In the genomic region with DNA sequence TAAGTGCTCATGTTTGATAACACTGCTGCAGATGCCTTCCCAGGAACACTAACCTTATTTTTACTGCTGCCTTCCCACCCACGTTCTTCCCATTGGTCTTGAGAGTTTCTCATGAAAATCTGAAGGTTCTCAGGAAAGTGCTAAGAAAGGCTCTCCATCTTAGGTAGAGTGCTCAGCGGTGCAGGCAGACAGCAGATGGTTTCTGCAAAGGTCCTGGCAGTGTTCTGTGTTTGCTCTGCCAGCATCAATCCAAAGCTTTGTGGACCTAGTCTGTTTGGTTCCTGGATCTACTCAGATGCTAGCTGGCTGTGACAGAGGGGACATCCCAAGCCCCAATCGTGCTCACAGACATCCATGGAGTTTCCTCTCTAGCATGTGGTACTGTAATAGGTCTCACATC, we compare ENCODE assay signal across 16 mouse cellular contexts.
DNase-seq lines count a peak whose midpoint lies in the region; ATAC-seq lines count a peak whose summit lies in the region.
"Had no signal": no experiment of that assay in that cellular context is flagged by ENCODE, and none has a peak within 500 bp of the region (broad histone marks: within the 10 kb centered on the region; RNA-seq: fewer than 3 reads in every experiment).

No protein-coding gene starts in this region.

- H3K9ac ChIP-seq in intestine, embryonic 15.5 days = no peak overlapping the region
- H3K9ac ChIP-seq in intestine, embryonic 16.5 days (ENCODE audit: low read depth, low read length) = no peak overlapping the region
- H3K9ac ChIP-seq: hindbrain, embryonic 13.5 days; limb, embryonic 13.5 days; liver, postnatal 0 days; midbrain, embryonic 12.5 days had no signal

- no peak overlapping the region for H3K4me3 ChIP-seq in intestine, embryonic 15.5 days (replicated peaks)
- H3K4me3 ChIP-seq in intestine, embryonic 16.5 days (ENCODE audit: low read length) = no peak overlapping the region
- H3K4me3 ChIP-seq: hindbrain, embryonic 13.5 days; limb, embryonic 13.5 days; midbrain, embryonic 12.5 days had no signal

- intact Hi-C loops in left cerebral cortex, postnatal 36 days (cut with DNase I) = no loop called here

- no peaks in the 10 kb centered on the region for H3K9me3 ChIP-seq in intestine, embryonic 15.5 days
- H3K9me3 ChIP-seq in intestine, embryonic 16.5 days (ENCODE audit: control insufficient read depth, low read length) = no peaks in the 10 kb centered on the region
- H3K9me3 ChIP-seq: hindbrain, embryonic 13.5 days; limb, embryonic 13.5 days; midbrain, embryonic 12.5 days had no signal

- 0 out of 2 replicates have a peak, but pooled peaks have one; percentile 34 for ATAC-seq in intestine, embryonic 15.5 days
- no peak for ATAC-seq in intestine, embryonic 16.5 days
- ATAC-seq: forebrain, embryonic 14.5 days; liver, postnatal 0 days had no signal

- 43% methylated on average over 3 of the region's 3 CpGs for WGBS in intestine, embryonic 15.5 days
- WGBS in intestine, embryonic 16.5 days = 56% methylated on average over 3 of the region's 3 CpGs

- no peak overlapping the region for H3K4me2 ChIP-seq in intestine, embryonic 15.5 days (replicated peaks)
- no peak overlapping the region for H3K4me2 ChIP-seq in intestine, embryonic 16.5 days (ENCODE audit: low read depth, low read length)
- H3K4me2 ChIP-seq: hindbrain, embryonic 13.5 days; limb, embryonic 13.5 days; midbrain, embryonic 12.5 days had no signal

- DNase-seq in cerebellum, adult 11 months = peak; percentile 17
- DNase-seq in cerebellum, adult 9-10 months = peak; percentile 47
- peak; percentile 21 to 38 for DNase-seq in left cerebral cortex, postnatal 36 days (ENCODE audit: low spot score in 2 of 2)
- DNase-seq in urinary bladder, adult 2 months (ENCODE audit: low spot score) = no peak
- DNase-seq in gastrocnemius, postnatal 4 days (ENCODE audit: low spot score in 2 of 2) = no peak
- DNase-seq: adrenal gland, postnatal 14 days; kidney, adult 8-10 months; liver, postnatal 0 days; lung, postnatal 36 days had no signal

- H3K4me1 ChIP-seq in intestine, embryonic 15.5 days (replicated peaks) = no peaks in the 10 kb centered on the region
- peaks cover 3% of the 10 kb centered on the region; the same call in 1 of the 2 replicates for H3K4me1 ChIP-seq in intestine, embryonic 16.5 days (ENCODE audit: control insufficient read depth, insufficient read depth, low read length)
- H3K4me1 ChIP-seq: hindbrain, embryonic 13.5 days; limb, embryonic 13.5 days; midbrain, embryonic 12.5 days had no signal

- no peaks in the 10 kb centered on the region for H3K36me3 ChIP-seq in intestine, embryonic 15.5 days
- H3K36me3 ChIP-seq in intestine, embryonic 16.5 days (ENCODE audit: control insufficient read depth, insufficient read depth, low read length) = no peaks in the 10 kb centered on the region
- H3K36me3 ChIP-seq: G1E; hindbrain, embryonic 13.5 days; limb, embryonic 13.5 days; midbrain, embryonic 12.5 days had no signal

- no peaks in the 10 kb centered on the region for H3K27me3 ChIP-seq in intestine, embryonic 15.5 days (replicated peaks)
- H3K27me3 ChIP-seq in intestine, embryonic 16.5 days (replicated peaks; ENCODE audit: control insufficient read depth, insufficient read depth, low read length) = no peaks in the 10 kb centered on the region
- H3K27me3 ChIP-seq: hindbrain, embryonic 13.5 days; limb, embryonic 13.5 days; midbrain, embryonic 12.5 days had no signal

- peak overlapping the region; percentile 56; the same call in 1 of the 2 replicates for H3K27ac ChIP-seq in intestine, embryonic 15.5 days
- H3K27ac ChIP-seq in intestine, embryonic 16.5 days (ENCODE audit: low read length) = no peak overlapping the region
- H3K27ac ChIP-seq: hindbrain, embryonic 13.5 days; limb, embryonic 13.5 days; midbrain, embryonic 12.5 days had no signal

Comparison
In these comparisons a context has a peak if more than half of its experiments do, and no peak if none do; other contexts are left out.
1. DNase-seq: peak in cerebellum, adult 11 months (single experiment), cerebellum, adult 9-10 months (single experiment) and left cerebral cortex, postnatal 36 days (2 of 2); none in urinary bladder, adult 2 months (single experiment) and gastrocnemius, postnatal 4 days (0 of 2).